Mouse (Mus musculus): ENCODE measurements around the gene Hoxc5. TPM values are rescaled to one million over a fixed set of nuclear protein-coding genes. Genes with fewer than 3 reads are reported as not detected.

Gene Hoxc5
- polyA plus RNA-seq, 1 experiment from 2014 or later: not detected

DNA sequence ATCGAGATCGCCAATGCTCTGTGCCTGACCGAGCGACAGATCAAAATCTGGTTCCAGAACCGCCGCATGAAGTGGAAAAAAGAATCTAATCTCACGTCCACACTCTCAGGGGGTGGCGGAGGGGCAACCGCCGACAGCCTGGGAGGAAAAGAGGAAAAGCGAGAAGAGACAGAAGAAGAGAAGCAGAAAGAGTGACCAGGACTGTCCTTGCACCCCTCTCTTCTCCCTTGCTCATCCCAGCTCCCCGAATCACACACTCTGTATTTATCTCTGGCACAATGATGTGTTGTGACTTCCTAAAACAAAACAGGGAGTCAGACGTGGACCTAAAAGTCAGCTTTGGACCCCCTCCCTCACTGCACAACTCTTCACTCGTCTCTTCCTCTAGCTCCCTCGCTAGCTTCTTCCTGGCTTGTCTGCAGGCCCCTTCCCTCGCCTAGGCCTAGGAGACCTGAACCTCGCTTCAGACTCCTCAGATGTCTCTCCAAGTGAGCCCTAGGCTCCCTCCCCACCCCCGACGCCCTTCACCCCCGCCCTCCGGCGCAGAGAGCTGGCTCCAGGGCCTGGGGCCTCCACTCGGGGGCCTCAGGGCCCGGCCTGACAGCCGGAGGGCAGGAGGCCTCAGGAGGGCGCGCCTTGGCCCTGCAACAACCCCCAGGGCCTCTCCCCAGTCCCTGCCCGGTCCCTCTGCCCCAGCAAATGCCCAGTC, 43.8 kb downstream of the Hoxc5 start:
- no peak for ATAC-seq

DNA sequence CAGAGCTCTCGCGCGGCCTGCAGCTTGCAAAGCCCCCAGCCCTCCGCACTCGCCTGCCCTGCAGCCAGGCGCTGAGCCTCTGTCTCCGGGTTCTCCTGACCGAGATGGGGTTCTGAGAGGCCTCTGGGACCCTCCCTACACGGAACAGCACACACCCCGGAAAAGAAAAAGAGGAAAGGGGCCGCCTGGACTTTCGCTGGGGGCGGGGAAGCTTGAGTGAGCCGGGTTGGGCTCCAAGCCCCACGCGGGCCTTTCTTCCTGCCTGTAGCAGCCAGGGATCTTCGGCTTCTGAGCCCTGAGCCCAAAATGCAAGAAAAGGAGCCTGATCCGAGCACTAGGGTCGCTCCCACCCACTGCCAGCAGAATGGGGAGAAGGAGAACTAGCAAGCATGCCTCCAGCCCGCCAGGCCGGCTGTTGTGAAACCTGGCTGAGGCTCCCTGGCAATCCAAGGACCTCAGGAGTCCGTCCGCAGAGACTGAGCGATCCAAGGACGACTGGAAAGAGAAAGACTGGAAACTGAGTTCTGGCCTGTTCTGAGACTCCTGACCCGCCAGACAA, 44.8 kb downstream of the Hoxc5 start:
- peaks cover 6% of the 10 kb centered on the region; the same call in 1 of the 2 replicates for H3K4me1 ChIP-seq
- H3K4me3 ChIP-seq: no peak overlapping the region
- no peak overlapping the region for H3K27ac ChIP-seq
- H3K9ac ChIP-seq: no peak overlapping the region
- no peaks in the 10 kb centered on the region; the same call in 1 of the 2 replicates for H3K9me3 ChIP-seq (replicated peaks)
- under 1% methylated on average over 26 of the region's 26 CpGs for WGBS
- no peaks in the 10 kb centered on the region for H3K36me3 ChIP-seq (ENCODE audit: poor library complexity, severe bottlenecking)
- H3K27me3 ChIP-seq: peaks cover 99% of the 10 kb centered on the region
- ATAC-seq: no peak
- no peak overlapping the region for H3K4me2 ChIP-seq

More for the DNA sequence above, 43.8 kb downstream of the Hoxc5 start:
- Histone ChIP-seq H3K9ac (no peak overlapping the region), H3K27ac (no peak overlapping the region), H3K27me3 (peaks cover 99% of the 10 kb centered on the region), H3K4me3 (no peak overlapping the region), H3K4me2 (no peak overlapping the region), H3K9me3 (replicated peaks) (no peaks in the 10 kb centered on the region; the same call in 1 of the 2 replicates), H3K36me3 (ENCODE audit: poor library complexity, severe bottlenecking) (no peaks in the 10 kb centered on the region), H3K4me1 (peaks cover 6% of the 10 kb centered on the region; the same call in 1 of the 2 replicates)
- under 1% methylated on average over 28 of the region's 28 CpGs for WGBS

DNA sequence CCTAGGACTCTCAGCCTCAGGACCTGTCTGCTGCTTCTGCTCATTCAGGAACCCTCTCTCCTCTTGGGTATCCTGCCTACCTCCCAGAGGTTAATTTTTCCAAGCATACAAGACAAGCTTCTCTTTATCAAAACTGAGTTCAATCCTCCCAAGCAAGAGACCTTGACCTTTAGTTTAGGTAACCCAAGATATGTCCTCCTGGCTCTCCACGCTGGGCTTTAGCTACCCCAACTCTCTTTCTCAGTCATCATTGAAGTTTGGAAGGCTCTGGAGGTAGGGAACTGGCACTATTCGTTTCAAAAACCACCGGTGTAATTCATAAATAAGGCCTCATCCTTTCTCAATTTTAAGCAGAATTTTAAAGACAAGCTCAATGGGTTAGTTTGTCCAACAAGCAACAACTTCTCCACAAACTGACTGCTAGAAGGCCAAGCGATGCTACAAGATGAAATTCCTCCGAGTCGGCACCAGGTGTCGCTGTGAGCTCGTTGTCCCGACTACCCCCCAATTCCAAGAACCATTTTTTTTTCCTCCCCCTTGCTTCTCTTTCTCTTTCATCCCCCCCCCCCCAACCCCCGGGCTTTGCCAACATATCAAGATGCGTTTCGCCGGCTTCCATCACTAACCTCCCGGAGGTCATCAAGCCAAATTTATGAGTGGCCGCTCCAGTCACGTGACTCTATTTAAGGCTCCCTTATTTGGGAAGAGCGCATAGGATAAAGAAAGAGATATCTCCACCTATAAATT, 46.2 kb downstream of the Hoxc5 start:
- Histone ChIP-seq H3K27ac (no peak overlapping the region), H3K4me2 (no peak overlapping the region), H3K4me1 (peaks cover 6% of the 10 kb centered on the region; the same call in 1 of the 2 replicates), H3K27me3 (peaks cover 99% of the 10 kb centered on the region), H3K36me3 (ENCODE audit: poor library complexity, severe bottlenecking) (no peaks in the 10 kb centered on the region), H3K9me3 (replicated peaks) (no peaks in the 10 kb centered on the region; the same call in 1 of the 2 replicates), H3K4me3 (no peak overlapping the region), H3K9ac (no peak overlapping the region)
- ATAC-seq: no peak
- WGBS: 3% methylated on average over 17 of the region's 17 CpGs

DNA sequence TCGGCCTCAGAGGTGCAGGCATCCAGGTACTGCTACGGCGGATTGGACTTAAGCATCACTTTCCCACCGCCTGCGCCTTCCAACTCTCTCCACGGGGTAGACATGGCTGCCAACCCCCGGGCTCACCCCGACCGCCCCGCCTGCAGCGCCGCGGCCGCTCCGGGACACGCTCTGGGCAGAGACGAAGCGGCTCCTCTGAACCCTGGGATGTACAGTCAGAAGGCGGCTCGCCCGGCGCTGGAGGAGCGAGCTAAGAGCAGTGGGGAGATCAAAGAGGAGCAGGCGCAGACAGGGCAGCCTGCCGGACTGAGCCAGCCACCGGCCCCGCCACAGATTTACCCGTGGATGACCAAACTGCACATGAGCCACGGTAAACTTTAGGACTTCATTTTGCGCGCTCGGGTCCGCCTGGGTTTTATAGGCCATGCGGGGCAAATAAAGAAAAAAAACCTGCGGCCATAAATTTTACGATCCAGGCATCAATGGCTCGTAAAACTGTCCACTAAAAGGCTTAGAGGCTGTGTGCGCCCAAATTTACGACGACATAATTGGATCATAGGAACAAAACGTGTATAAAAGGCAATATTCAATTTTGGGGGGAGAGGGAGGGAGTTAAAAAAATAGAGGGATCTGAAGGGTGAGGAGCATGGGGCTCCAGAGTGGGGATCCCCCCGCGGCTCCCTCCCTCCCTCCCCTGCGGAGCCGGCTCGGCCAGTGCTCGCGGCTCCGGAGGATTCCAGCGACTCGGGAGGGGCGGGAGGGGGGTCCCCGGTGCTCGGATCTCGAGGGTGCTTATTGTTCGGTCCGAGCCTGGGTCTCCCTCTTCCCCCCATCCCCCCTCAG, 47.1 kb downstream of the Hoxc5 start:
- under 1% methylated on average over 53 of the region's 57 CpGs for WGBS
- no peak overlapping the region for H3K4me2 ChIP-seq

DNA sequence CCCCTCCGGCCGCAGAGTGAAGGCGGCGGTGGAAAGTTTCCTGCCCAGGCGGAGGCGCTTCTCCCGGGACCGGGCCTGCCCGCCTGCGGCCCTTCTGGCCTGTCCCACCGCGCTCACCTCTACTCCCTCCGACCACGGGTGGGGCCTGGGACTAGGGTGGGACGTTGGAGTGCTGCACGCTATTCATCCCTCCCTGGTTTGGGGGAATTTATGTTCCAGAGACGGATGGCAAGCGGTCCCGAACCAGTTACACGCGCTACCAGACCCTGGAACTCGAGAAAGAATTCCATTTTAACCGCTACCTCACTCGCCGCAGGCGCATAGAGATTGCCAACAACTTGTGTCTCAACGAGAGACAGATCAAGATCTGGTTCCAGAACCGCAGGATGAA, 47.8 kb downstream of the Hoxc5 start:
- Histone ChIP-seq H3K9me3 (replicated peaks) (no peaks in the 10 kb centered on the region; the same call in 1 of the 2 replicates), H3K9ac (no peak overlapping the region), H3K36me3 (ENCODE audit: poor library complexity, severe bottlenecking) (no peaks in the 10 kb centered on the region), H3K4me1 (peaks cover 6% of the 10 kb centered on the region; the same call in 1 of the 2 replicates), H3K4me2 (no peak overlapping the region), H3K27me3 (peaks cover 99% of the 10 kb centered on the region), H3K4me3 (no peak overlapping the region), H3K27ac (no peak overlapping the region)
- ATAC-seq: no peak
- under 1% methylated on average over 28 of the region's 28 CpGs for WGBS

More for the DNA sequence above, 47.1 kb downstream of the Hoxc5 start:
- peaks cover 99% of the 10 kb centered on the region for H3K27me3 ChIP-seq
- H3K9ac ChIP-seq: no peak overlapping the region
- no peak for ATAC-seq
- H3K27ac ChIP-seq: no peak overlapping the region
- no peaks in the 10 kb centered on the region for H3K36me3 ChIP-seq (ENCODE audit: poor library complexity, severe bottlenecking)
- no peaks in the 10 kb centered on the region; the same call in 1 of the 2 replicates for H3K9me3 ChIP-seq (replicated peaks)
- peaks cover 6% of the 10 kb centered on the region; the same call in 1 of the 2 replicates for H3K4me1 ChIP-seq
- peak overlapping the region; percentile 0; the same call in 1 of the 2 replicates for H3K4me3 ChIP-seq

DNA sequence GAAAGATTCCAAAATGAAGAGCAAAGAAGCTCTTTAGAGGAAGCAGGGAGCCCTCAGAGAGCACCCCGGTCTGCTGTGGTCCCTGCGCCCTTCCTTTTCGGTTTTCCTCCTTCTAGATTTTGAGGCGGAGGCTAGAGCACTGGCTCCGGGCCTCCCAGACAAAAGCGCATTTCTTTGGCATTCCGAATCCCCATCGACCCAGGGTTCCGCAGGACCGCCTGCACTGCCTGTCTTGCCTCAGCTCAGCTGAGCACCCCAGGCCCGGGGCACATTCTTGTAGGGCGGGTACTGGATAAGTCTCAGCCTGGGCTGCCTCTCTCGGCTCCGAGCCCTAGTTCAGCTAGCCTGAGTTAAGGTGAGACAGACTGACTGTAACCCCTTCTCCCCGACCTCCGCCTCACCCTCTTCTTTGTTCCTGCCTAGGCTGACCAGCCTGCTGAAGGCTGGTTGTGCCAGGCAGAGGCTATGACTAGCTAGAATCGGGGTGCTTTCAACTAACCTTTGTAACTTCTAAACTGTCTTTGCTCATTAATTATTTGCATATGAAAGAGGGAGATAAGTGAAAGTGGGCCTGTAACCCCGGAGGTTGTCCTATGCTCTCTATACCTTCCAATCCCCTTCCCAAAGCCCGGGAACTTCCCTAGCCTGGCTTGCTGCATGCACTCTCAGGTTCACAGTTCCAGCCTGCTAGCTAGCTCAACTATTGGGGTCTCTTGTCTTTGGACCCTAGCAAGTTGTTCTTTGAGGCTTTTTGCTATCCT, 48.3 kb downstream of the Hoxc5 start:
- 1% methylated on average over 19 of the region's 19 CpGs for WGBS
- H3K27ac ChIP-seq: no peak overlapping the region
- H3K4me3 ChIP-seq: no peak overlapping the region
- peaks cover 6% of the 10 kb centered on the region; the same call in 1 of the 2 replicates for H3K4me1 ChIP-seq
- H3K9me3 ChIP-seq (replicated peaks): no peaks in the 10 kb centered on the region; the same call in 1 of the 2 replicates
- peaks cover 99% of the 10 kb centered on the region for H3K27me3 ChIP-seq
- H3K9ac ChIP-seq: no peak overlapping the region
- no peak overlapping the region for H3K4me2 ChIP-seq
- H3K36me3 ChIP-seq (ENCODE audit: poor library complexity, severe bottlenecking): no peaks in the 10 kb centered on the region
- no peak for ATAC-seq

DNA sequence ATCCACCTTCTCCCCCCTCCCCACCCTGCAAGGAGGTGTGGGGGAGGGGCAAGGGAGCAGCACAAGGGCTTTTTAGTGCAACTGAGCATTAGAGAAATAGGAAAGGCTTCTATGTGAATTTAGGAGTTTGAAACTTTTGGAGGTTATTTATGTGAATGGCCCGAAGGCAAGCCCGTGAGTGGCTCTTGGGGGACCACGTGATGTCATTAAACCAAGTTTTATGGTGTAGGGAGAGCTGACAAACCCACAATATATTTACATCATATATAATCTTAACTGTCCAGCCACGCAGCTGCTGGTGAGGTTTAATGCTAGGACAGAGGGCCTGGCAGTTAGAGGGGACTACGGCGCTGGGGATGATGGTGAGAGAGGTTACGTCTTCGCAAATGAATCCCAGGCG, 51.4 kb downstream of the Hoxc5 start, which contains the start of gene Hoxc4:
TSS of gene Hoxc4 (plus strand) at position 299 of the 400 bp plus-strand sequence.
- H3K9ac ChIP-seq: no peak within 1 kb of the TSS
- H3K36me3 ChIP-seq (ENCODE audit: poor library complexity, severe bottlenecking): no peaks in the 10 kb centered on the region
- no peak within 1 kb of the TSS for H3K4me2 ChIP-seq
- H3K9me3 ChIP-seq (replicated peaks): no peaks in the 10 kb centered on the region
- H3K4me1 ChIP-seq: peaks cover 6% of the 10 kb centered on the region; the same call in 1 of the 2 replicates
- 4% methylated on average over 9 of the region's 9 CpGs for WGBS
- H3K4me3 ChIP-seq: no peak within 1 kb of the TSS
- no peak for ATAC-seq
- H3K27me3 ChIP-seq: peaks cover 100% of the 10 kb centered on the region
- H3K27ac ChIP-seq: no peak within 1 kb of the TSS

DNA sequence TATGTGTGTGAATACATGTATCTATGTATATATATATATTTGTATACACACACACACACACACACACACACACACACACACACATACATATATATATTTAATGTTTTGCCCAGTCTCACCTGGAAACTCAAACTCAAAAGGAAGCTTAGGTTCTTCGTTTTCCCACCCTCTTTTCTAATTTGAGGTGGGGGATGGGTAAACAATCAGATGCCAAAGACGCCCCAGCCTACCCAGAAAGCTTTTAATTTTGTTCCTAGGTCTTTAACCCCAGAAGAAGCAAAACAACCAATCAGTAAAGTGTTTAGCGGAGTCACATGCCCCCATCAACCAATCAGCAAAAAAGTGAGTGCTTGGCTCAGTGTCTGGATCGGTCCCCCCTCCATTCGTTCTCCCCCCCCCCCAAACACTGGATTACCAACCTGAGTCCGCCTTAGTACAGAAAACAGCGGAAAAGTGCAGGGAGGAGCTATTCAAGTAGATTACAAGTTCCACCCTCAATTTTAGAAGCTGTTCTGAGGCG, 53.7 kb downstream of the Hoxc5 start:
- no peak overlapping the region for H3K9ac ChIP-seq
- no peak overlapping the region for H3K4me2 ChIP-seq
- under 1% methylated on average over 8 of the region's 8 CpGs for WGBS
- H3K9me3 ChIP-seq (replicated peaks): no peaks in the 10 kb centered on the region
- H3K27me3 ChIP-seq: peaks cover 100% of the 10 kb centered on the region
- H3K36me3 ChIP-seq (ENCODE audit: poor library complexity, severe bottlenecking): no peaks in the 10 kb centered on the region
- ATAC-seq: no peak
- H3K27ac ChIP-seq: no peak overlapping the region
- no peak overlapping the region for H3K4me3 ChIP-seq
- no peaks in the 10 kb centered on the region for H3K4me1 ChIP-seq

DNA sequence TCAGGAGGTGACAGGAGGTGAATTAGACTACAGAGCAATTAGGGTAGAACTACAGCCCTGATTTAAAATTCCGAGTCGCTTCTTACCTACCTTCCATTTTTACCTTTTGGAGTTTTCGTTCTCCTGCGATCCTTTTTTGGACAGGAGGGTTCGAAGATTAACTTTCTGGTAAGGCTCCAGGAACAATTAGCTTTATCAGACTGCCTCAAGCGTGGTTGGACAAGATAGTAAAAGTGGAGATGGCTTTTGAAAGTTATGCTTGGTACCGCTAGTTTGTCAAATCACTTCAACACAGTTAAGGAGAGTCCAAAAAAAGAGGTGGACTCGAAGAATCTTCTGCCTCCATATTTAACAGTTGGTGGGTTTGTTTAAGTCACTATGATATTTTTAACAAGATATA, 54.3 kb downstream of the Hoxc5 start:
- no peak overlapping the region for H3K9ac ChIP-seq
- no peak for ATAC-seq
- no peak overlapping the region for H3K27ac ChIP-seq
- H3K4me3 ChIP-seq: no peak overlapping the region
- H3K4me2 ChIP-seq: no peak overlapping the region
- no peaks in the 10 kb centered on the region for H3K36me3 ChIP-seq (ENCODE audit: poor library complexity, severe bottlenecking)
- no peaks in the 10 kb centered on the region for H3K9me3 ChIP-seq (replicated peaks)
- WGBS: 8% methylated on average over 8 of the region's 8 CpGs
- H3K27me3 ChIP-seq: peaks cover 100% of the 10 kb centered on the region
- H3K4me1 ChIP-seq: no peaks in the 10 kb centered on the region

DNA sequence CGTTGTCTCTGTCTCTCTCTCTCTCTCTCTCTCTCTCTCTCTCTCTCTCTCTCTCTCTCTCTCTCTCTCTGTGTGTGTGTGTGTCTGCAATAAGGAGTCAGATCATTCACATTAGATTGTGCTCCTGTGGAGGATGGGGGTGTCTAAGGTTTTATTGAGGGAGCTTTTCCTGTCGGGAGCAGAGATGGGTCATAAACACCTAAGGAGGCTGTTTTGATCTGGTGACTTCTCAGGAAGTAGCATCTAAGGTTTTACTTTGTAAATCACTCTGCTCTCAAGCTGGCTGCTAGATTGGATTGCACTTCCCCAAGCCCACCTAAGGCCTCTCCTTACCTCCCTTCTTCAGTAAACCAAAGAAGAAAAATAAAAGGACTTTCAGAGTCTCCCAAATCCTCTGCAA, 56.9 kb downstream of the Hoxc5 start:
- H3K9ac ChIP-seq: no peak overlapping the region
- WGBS: 2% methylated on average over 2 of the region's 2 CpGs
- H3K4me2 ChIP-seq: no peak overlapping the region
- no peaks in the 10 kb centered on the region for H3K4me1 ChIP-seq
- H3K27ac ChIP-seq: no peak overlapping the region
- peaks cover 100% of the 10 kb centered on the region for H3K27me3 ChIP-seq
- no peak overlapping the region for H3K4me3 ChIP-seq
- ATAC-seq: no peak
- H3K36me3 ChIP-seq (ENCODE audit: poor library complexity, severe bottlenecking): no peaks in the 10 kb centered on the region
- no peaks in the 10 kb centered on the region for H3K9me3 ChIP-seq (replicated peaks)
